Mouse (Mus musculus): ENCODE results near the gene A630023A22Rik.

A630023A22Rik gene

GRCm38 (mm10) chr14:34086806-34087205 is 15.7 kb downstream of the A630023A22Rik start:
- peak; percentile 19 to 22 for DNase-seq

GRCm38 (mm10) chr14:34085731-34086130 is 16.8 kb downstream of the A630023A22Rik start, which contains the start of gene Anxa8:
TSS of gene Anxa8 (plus strand) at chr14:34085981.
- no peak for DNase-seq

GRCm38 (mm10) chr14:34080321-34080997 is 22.1 kb downstream of the A630023A22Rik start:
- DNase-seq: peak; percentile 66 to 74

- DNase-seq: no peak
Measured at GRCm38 (mm10) chr14:34078293-34078692, 24.3 kb downstream of the A630023A22Rik start.

GRCm38 (mm10) chr14:34077222-34077621 is 25.3 kb downstream of the A630023A22Rik start:
- no peak for DNase-seq

- no peak for DNase-seq
Measured at GRCm38 (mm10) chr14:34075346-34075745, 27.2 kb downstream of the A630023A22Rik start.

GRCm38 (mm10) chr14:34071665-34072064 is 30.9 kb downstream of the A630023A22Rik start:
- no peak for DNase-seq

GRCm38 (mm10) chr14:34052516-34052915 is 50.0 kb downstream of the A630023A22Rik start, which contains the start of gene Antxrl:
TSS of gene Antxrl (plus strand) at chr14:34052707.
- DNase-seq: no peak

- DNase-seq: no peak
Measured at GRCm38 (mm10) chr14:34050101-34050779, 52.3 kb downstream of the A630023A22Rik start.

- DNase-seq: no peak
Measured at GRCm38 (mm10) chr14:34043341-34043740, 59.2 kb downstream of the A630023A22Rik start.

GRCm38 (mm10) chr14:34041241-34041640 is 61.3 kb downstream of the A630023A22Rik start:
- DNase-seq: no peak

- no peak for DNase-seq
Measured at GRCm38 (mm10) chr14:34033841-34034610, 68.5 kb downstream of the A630023A22Rik start.

GRCm38 (mm10) chr14:34026710-34027109 is 75.8 kb downstream of the A630023A22Rik start:
- no peak for DNase-seq

- DNase-seq: no peak
Measured at GRCm38 (mm10) chr14:34016938-34017337, 85.6 kb downstream of the A630023A22Rik start.

GRCm38 (mm10) chr14:34016381-34016780 is 86.2 kb downstream of the A630023A22Rik start, which contains the start of gene Gm5460:
TSS of gene Gm5460 (plus strand) at chr14:34016758.
- DNase-seq: no peak

- DNase-seq: no peak
Measured at GRCm38 (mm10) chr14:34015063-34015462, 87.5 kb downstream of the A630023A22Rik start, which contains the start of gene Gm30083. TSS of gene Gm30083 (minus strand) at chr14:34015182.

GRCm38 (mm10) chr14:34002358-34002757 is 100.2 kb downstream of the A630023A22Rik start:
- DNase-seq: no peak

- DNase-seq: no peak
Measured at GRCm38 (mm10) chr14:34001445-34001844, 101.1 kb downstream of the A630023A22Rik start.

Measured in cerebellum, postnatal 36 days (tissue).